Mouse (Mus musculus): ENCODE measurements around the gene Mast2. TPM values are rescaled to one million over a fixed set of nuclear protein-coding genes. Genes with fewer than 3 reads are reported as not detected.

The Mast2 gene
- polyA plus RNA-seq, 1 experiment, result 45.1 TPM

GRCm38 (mm10) chr4:116291561-116291960 is 172.4 kb downstream of the Mast2 start:
- DNase-seq, result no peak
- Histone ChIP-seq H3K27ac (ENCODE audit: insufficient read depth, low read depth, low read length) (no peak overlapping the region), H3K4me1 (ENCODE audit: control insufficient read depth, insufficient read depth, low read length) (no peaks in the 10 kb centered on the region), H3K36me3 (ENCODE audit: control insufficient read depth, insufficient read depth, low read length) (no peaks in the 10 kb centered on the region), H3K27me3 (replicated peaks; ENCODE audit: control insufficient read depth, insufficient read depth, low read length) (no peaks in the 10 kb centered on the region), H3K4me3 (ENCODE audit: insufficient read depth, low read depth, low read length) (no peak overlapping the region)
- no peak for TF ChIP-seq POLR2A (IDR thresholded peaks at IDR 0.05; ENCODE audit: low read depth, low read length)
- no peak for TF ChIP-seq CTCF (conservative IDR thresholded peaks at IDR 0.05; ENCODE audit: insufficient read depth, insufficient read length, low read depth, low read length)
- 88% methylated on average over 6 of the region's 6 CpGs for WGBS

DNA sequence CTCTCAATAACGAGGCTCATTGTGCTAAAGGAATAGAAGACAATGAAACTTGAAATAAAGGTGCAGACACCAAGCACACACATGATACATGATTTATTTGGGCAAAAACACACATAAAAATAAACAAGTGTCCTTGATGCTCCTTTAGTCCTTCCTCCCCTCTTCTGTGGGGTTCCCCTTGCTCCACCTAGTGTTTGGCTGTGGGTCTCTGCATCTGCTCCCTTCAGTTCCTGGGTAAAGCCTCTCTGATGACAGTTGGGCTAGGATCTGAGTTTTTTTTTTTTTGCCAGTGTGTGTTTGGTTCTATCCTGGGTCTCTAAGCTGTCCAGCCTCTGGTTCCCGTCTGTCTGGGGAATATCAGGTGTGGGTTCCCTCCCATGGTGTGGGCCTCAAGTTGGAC is 181.8 kb downstream of the Mast2 start:
- Histone ChIP-seq H3K36me3 (ENCODE audit: control insufficient read depth, insufficient read depth, low read length) (peaks cover 1% of the 10 kb centered on the region; the same call in 1 of the 2 replicates), H3K4me3 (ENCODE audit: insufficient read depth, low read depth, low read length) (no peak overlapping the region), H3K4me1 (ENCODE audit: control insufficient read depth, insufficient read depth, low read length) (no peaks in the 10 kb centered on the region), H3K27ac (ENCODE audit: insufficient read depth, low read depth, low read length) (no peak overlapping the region), H3K27me3 (replicated peaks; ENCODE audit: control insufficient read depth, insufficient read depth, low read length) (no peaks in the 10 kb centered on the region)
- WGBS, result 85% methylated on average over 2 of the region's 2 CpGs
- DNase-seq, result peak; percentile 20
- peak; percentile 39 for TF ChIP-seq CTCF (conservative IDR thresholded peaks at IDR 0.05; ENCODE audit: insufficient read depth, insufficient read length, low read depth, low read length)
- no peak for TF ChIP-seq POLR2A (IDR thresholded peaks at IDR 0.05; ENCODE audit: low read depth, low read length)

- Histone ChIP-seq H3K36me3 (ENCODE audit: control insufficient read depth, insufficient read depth, low read length) (no peaks in the 10 kb centered on the region; the same call in 1 of the 2 replicates), H3K27me3 (replicated peaks; ENCODE audit: control insufficient read depth, insufficient read depth, low read length) (no peaks in the 10 kb centered on the region), H3K4me1 (ENCODE audit: control insufficient read depth, insufficient read depth, low read length) (no peaks in the 10 kb centered on the region), H3K27ac (ENCODE audit: insufficient read depth, low read depth, low read length) (no peak overlapping the region), H3K4me3 (ENCODE audit: insufficient read depth, low read depth, low read length) (no peak overlapping the region)
- no peak for DNase-seq
- no peak for TF ChIP-seq CTCF (conservative IDR thresholded peaks at IDR 0.05; ENCODE audit: insufficient read depth, insufficient read length, low read depth, low read length)
- TF ChIP-seq POLR2A (IDR thresholded peaks at IDR 0.05; ENCODE audit: low read depth, low read length), result no peak
- 94% methylated on average over 6 of the region's 6 CpGs for WGBS
Observed at GRCm38 (mm10) chr4:116268220-116268619, 195.8 kb downstream of the Mast2 start.

Other genes with a start within 250 kb of the Mast2 start
- gene Pik3r3, start 242.6 kb downstream of the Mast2 start, polyA plus RNA-seq (2012; rRNA removed), result 14.6 and 20.8 TPM in 2 replicates
- 3.6 and 5.2 TPM in 2 replicates for gene Ipp, start 43.4 kb upstream of the Mast2 start, polyA plus RNA-seq (2012; rRNA removed)
- gene Tmem69, start 91.8 kb upstream of the Mast2 start, polyA plus RNA-seq (2012; rRNA removed), result 6.0 and 9.9 TPM in 2 replicates
- 46.7 and 57.9 TPM in 2 replicates for gene Gpbp1l1, start 93.5 kb upstream of the Mast2 start, polyA plus RNA-seq (2012; rRNA removed)
- gene Ccdc17, start 132.5 kb upstream of the Mast2 start, polyA plus RNA-seq (2012; rRNA removed), result 9.1 and 10.4 TPM in 2 replicates
- 2.5 and 3.9 TPM in 2 replicates for gene Nasp, start 163.8 kb upstream of the Mast2 start, polyA plus RNA-seq (2012; rRNA removed)
- 2,926 and 3,067 TPM in 2 replicates for gene Akr1a1, start 187.5 kb upstream of the Mast2 start, polyA plus RNA-seq (2012; rRNA removed)
- gene Prdx1, start 221.4 kb upstream of the Mast2 start, polyA plus RNA-seq (2012; rRNA removed), result 282 and 478 TPM in 2 replicates
- gene Mmachc, start 244.2 kb upstream of the Mast2 start, polyA plus RNA-seq (2012; rRNA removed), result 28.8 and 30.3 TPM in 2 replicates
- 29.2 and 34.5 TPM in 2 replicates for gene Ccdc163, start 244.3 kb upstream of the Mast2 start, polyA plus RNA-seq (2012; rRNA removed)